Mouse (Mus musculus) heart, adult 2 months (tissue): ENCODE measurements at regions not wholly inside any gene's neighbourhood (a gene's known extent, or its start where the extent isn't known, plus 50 kb on each side); places are given as distances from the start of the nearest gene placed in this dataset.

Experiments
- CTCF ChIP-seq: fragments of 200-600 bp; IDR thresholded peaks from 2 replicates; pipeline ENCODE4 v1.8.1; 2022; ENCODE audit warnings: antibody characterized with exemption, mild to moderate bottlenecking, moderate library complexity
- EP300 ChIP-seq: fragments of 200-500 bp; IDR thresholded peaks from 2 replicates; pipeline ENCODE4 v1.6.1; 2011; ENCODE audit warnings: low read depth, low read length, control low read depth; ENCODE audit not compliant: insufficient read depth
- POLR2A ChIP-seq: fragments of 200-500 bp; IDR thresholded peaks from 2 replicates; pipeline ENCODE4 v1.6.1; 2011; ENCODE audit warnings: mild to moderate bottlenecking, low read depth, low read length, control low read depth; ENCODE audit not compliant: insufficient read depth

DNA sequence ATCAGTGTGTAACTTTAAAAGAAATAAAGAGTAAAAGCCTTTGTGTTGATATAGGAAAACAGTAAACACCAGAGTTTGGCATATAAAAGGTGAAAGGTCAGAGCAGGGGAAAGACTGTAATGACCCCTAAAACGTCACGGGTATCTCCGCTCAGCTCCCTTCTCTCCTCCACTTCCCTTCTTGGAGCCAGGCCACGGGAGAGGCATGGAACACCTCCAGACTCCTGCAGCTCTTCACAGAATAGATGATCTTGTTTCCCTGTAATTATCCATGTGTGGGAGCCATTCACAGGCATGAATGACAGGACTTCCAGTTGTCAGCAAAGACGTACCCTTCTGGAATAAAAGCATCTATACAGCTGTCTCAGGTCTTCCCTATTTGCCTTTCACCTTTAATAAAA, 55.3 kb upstream of the Cd55 start:
- TF ChIP-seq CTCF (no peak), EP300 (no peak), POLR2A (no peak)
